Mouse (Mus musculus) hindbrain, postnatal 0 days (tissue): Measurements from ENCODE around the gene Bmf. TPM values are rescaled to one million over a fixed set of nuclear protein-coding genes. Genes with fewer than 3 reads are reported as not detected.

Experiments
- ATAC-seq: fragments of 200-750 bp; cut with Nextera tagmentation; 2 replicates; pipeline ENCODE4 v1.8.0; 2017; ENCODE audit warnings: mild to moderate bottlenecking, moderate TSS enrichment, moderate library complexity
- DNase-seq: peaks from one replicate; pipeline ENCODE4 v3.0.0-alpha.2; 2015; ENCODE audit warnings: low spot score
- H3K27ac ChIP-seq: fragments of 300-500 bp; sonication (generic); 2 replicates; pipeline ENCODE4 v1.5.1; 2014; ENCODE audit warnings: mild to moderate bottlenecking
- H3K27me3 ChIP-seq: fragments of 300-500 bp; sonication (generic); 2 replicates; pipeline ENCODE4 v1.6.1; 2014; ENCODE audit warnings: low read length, mixed read lengths; ENCODE audit not compliant: insufficient read depth
- H3K36me3 ChIP-seq: fragments of 300-500 bp; sonication (generic); 2 replicates; pipeline ENCODE4 v1.6.1; 2014; ENCODE audit warnings: low read length, mixed read lengths; ENCODE audit not compliant: insufficient read depth
- H3K4me1 ChIP-seq: fragments of 300-500 bp; sonication (generic); 2 replicates; pipeline ENCODE4 v1.6.1; 2014; ENCODE audit warnings: antibody characterized with exemption, low read length, mixed read lengths; ENCODE audit not compliant: insufficient read depth
- H3K4me2 ChIP-seq: fragments of 300-500 bp; sonication (generic); 2 replicates; pipeline ENCODE4 v1.6.1; 2014; ENCODE audit warnings: low read depth, mild to moderate bottlenecking, low read length, moderate library complexity, mixed read lengths
- H3K4me3 ChIP-seq: fragments of 300-500 bp; sonication (generic); 2 replicates; pipeline ENCODE4 v1.5.1; 2014; ENCODE audit warnings: low read length
- H3K9ac ChIP-seq: fragments of 300-500 bp; sonication (generic); replicated peaks from 2 replicates; pipeline ENCODE4 v1.6.1; 2014; ENCODE audit warnings: mild to moderate bottlenecking, low read length, moderate library complexity, mixed read lengths
- H3K9me3 ChIP-seq: fragments of 300-500 bp; sonication (generic); 2 replicates; pipeline ENCODE4 v1.6.1; 2016; ENCODE audit warnings: low read length, mixed read lengths
- CTCF ChIP-seq: IDR thresholded peaks from 2 replicates; pipeline ENCODE4 v1.5.1; 2016; ENCODE audit warnings: antibody characterized with exemption, control low read depth, low read depth
- WGBS: fragments of 180-500 bp; shearing (Covaris S2); extraction: QIAGEN DNeasy Blood & Tissue Kit; methylation state at CpG from one replicate; pipeline ENCODE4 v1.1.7; 2014; 5-methylcytosine and 5-hydroxymethylcytosine counted together
- polyA plus RNA-seq: library from polyadenylated mRNA; unstranded; fragments of >200 nt; fragmentation: Nextera tagmentation; extraction: Ambion mirVana; gene quantifications from 2 replicates; pipeline ENCODE4 v1.2.1, GENCODE M21; 2015
- total RNA-seq: library from RNA; depleted of rRNA; stranded (reverse); fragments of >200 nt; gene quantifications from 2 replicates; pipeline ENCODE4 v1.2.3, GENCODE M21; 2014; rRNA removed

Bmf gene
- 10.4 and 10.6 TPM in 2 replicates for total RNA-seq
- 1.3 and 1.4 TPM in 2 replicates for polyA plus RNA-seq

- ATAC-seq (peak; percentile 93), DNase-seq (peak; percentile 100)
- H3K27me3 ChIP-seq = peaks cover 4% of the 10 kb centered on the region; the same call in 1 of the 2 replicates
Observed at GRCm38 (mm10) chr2:118549507-118550473, at the start of gene Bmf. Gene Bmf (minus strand): TSS chr2:118549687.

GRCm38 (mm10) chr2:118599087-118599486 is 49.6 kb upstream of the Bmf start:
- H3K4me2 ChIP-seq = peak overlapping the region; percentile 90
- no peak for TF ChIP-seq CTCF
- H3K9ac ChIP-seq = no peak overlapping the region; the same call in 1 of the 2 replicates
- H3K4me1 ChIP-seq = no peaks in the 10 kb centered on the region
- no peak for DNase-seq
- WGBS = 38% methylated on average over 5 of the region's 5 CpGs
- H3K27ac ChIP-seq = no peak overlapping the region
- no peaks in the 10 kb centered on the region for H3K27me3 ChIP-seq
- ATAC-seq = no peak
- H3K9me3 ChIP-seq = no peaks in the 10 kb centered on the region
- peak overlapping the region; percentile 64 for H3K4me3 ChIP-seq
- H3K36me3 ChIP-seq = no peaks in the 10 kb centered on the region

More at GRCm38 (mm10) chr2:118549507-118550473, at the start of gene Bmf:
- H3K9ac ChIP-seq = peak within 1 kb of the TSS; percentile 51
- WGBS = under 1% methylated on average over 45 of the region's 45 CpGs
- peak within 1 kb of the TSS; percentile 51; the same call in 1 of the 2 replicates for H3K27ac ChIP-seq
- H3K36me3 ChIP-seq = no peaks in the 10 kb centered on the region
- peaks cover 28% of the 10 kb centered on the region for H3K4me1 ChIP-seq
- TF ChIP-seq CTCF = no peak; the same call in 1 of the 2 replicates
- peak within 1 kb of the TSS; percentile 92 for H3K4me3 ChIP-seq
- H3K9me3 ChIP-seq = no peaks in the 10 kb centered on the region
- peak within 1 kb of the TSS; percentile 96 for H3K4me2 ChIP-seq

- WGBS = 5% methylated on average over 41 of the region's 41 CpGs
Observed at GRCm38 (mm10) chr2:118597673-118598568, 48.4 kb upstream of the Bmf start, which contains the start of gene Bub1b. Gene Bub1b (plus strand): TSS chr2:118598211.

GRCm38 (mm10) chr2:118591083-118591482 is 41.6 kb upstream of the Bmf start:
- H3K9me3 ChIP-seq = no peaks in the 10 kb centered on the region
- no peak overlapping the region for H3K27ac ChIP-seq

More at GRCm38 (mm10) chr2:118597673-118598568, 48.4 kb upstream of the Bmf start, which contains the start of gene Bub1b:
- H3K9ac ChIP-seq = peak within 1 kb of the TSS; percentile 56
- ATAC-seq = peak; percentile 98
- no peaks in the 10 kb centered on the region for H3K9me3 ChIP-seq
- H3K4me3 ChIP-seq = peak within 1 kb of the TSS; percentile 64
- peak; percentile 97 for DNase-seq
- no peak within 1 kb of the TSS for H3K27ac ChIP-seq
- peak within 1 kb of the TSS; percentile 90 for H3K4me2 ChIP-seq
- no peaks in the 10 kb centered on the region for H3K4me1 ChIP-seq
- no peak for TF ChIP-seq CTCF
- no peaks in the 10 kb centered on the region for H3K27me3 ChIP-seq
- H3K36me3 ChIP-seq = no peaks in the 10 kb centered on the region

GRCm38 (mm10) chr2:118587686-118588085 is 38.2 kb upstream of the Bmf start:
- WGBS = 61% methylated on average over 3 of the region's 3 CpGs
- Histone ChIP-seq H3K36me3 (no peaks in the 10 kb centered on the region), H3K4me3 (no peak overlapping the region), H3K4me1 (no peaks in the 10 kb centered on the region), H3K9ac (no peak overlapping the region), H3K27me3 (no peaks in the 10 kb centered on the region), H3K4me2 (no peak overlapping the region), H3K27ac (no peak overlapping the region), H3K9me3 (no peaks in the 10 kb centered on the region)
- ATAC-seq (no peak), DNase-seq (no peak)
- no peak for TF ChIP-seq CTCF

More at GRCm38 (mm10) chr2:118591083-118591482, 41.6 kb upstream of the Bmf start:
- Histone ChIP-seq H3K4me2 (no peak overlapping the region), H3K9ac (no peak overlapping the region), H3K36me3 (no peaks in the 10 kb centered on the region), H3K4me3 (no peak overlapping the region), H3K27me3 (no peaks in the 10 kb centered on the region), H3K4me1 (no peaks in the 10 kb centered on the region)
- 92% methylated on average over 4 of the region's 4 CpGs for WGBS
- DNase-seq (no peak), ATAC-seq (no peak)
- TF ChIP-seq CTCF = no peak

- TF ChIP-seq CTCF = no peak
- no peaks in the 10 kb centered on the region for H3K4me1 ChIP-seq
- H3K9me3 ChIP-seq = no peaks in the 10 kb centered on the region
- no peak overlapping the region for H3K4me2 ChIP-seq
- no peak overlapping the region for H3K9ac ChIP-seq
- DNase-seq = no peak
- H3K27me3 ChIP-seq = no peaks in the 10 kb centered on the region
- H3K4me3 ChIP-seq = no peak overlapping the region
- no peak overlapping the region for H3K27ac ChIP-seq
- no peak for ATAC-seq
- no peaks in the 10 kb centered on the region for H3K36me3 ChIP-seq
- WGBS = 79% methylated on average over 5 of the region's 5 CpGs
Observed at GRCm38 (mm10) chr2:118586013-118586412, 36.5 kb upstream of the Bmf start.
